Mouse (Mus musculus): ENCODE results near the gene Ppp2r5b.

DNA sequence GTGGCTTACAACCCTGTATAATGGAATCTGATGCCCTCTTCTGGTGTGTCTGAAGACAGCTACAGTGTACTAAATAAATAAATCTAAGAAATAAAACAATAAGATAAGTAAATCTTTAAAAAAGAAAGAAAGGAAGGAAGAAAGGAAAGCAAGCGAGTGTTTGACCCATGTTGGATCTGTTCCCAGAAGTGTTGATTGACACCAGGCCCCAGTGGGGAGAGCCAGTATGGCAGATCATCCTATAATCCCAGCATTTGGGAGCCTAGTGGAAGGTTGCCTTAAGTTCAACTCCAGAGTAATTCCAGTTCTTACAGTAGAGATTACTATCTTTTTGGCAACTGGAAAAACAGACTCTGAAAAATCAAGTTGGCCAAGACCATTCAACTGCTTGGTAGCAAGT is 10.1 kb upstream of the Ppp2r5b start:
- TF ChIP-seq CTCF (IDR thresholded peaks at IDR 0.05; ENCODE audit: extremely low read depth, insufficient read depth, low read length): no peak
- TF ChIP-seq POLR2A (IDR thresholded peaks at IDR 0.05; ENCODE audit: extremely low read depth, insufficient read depth, low read length): no peak

Measured in cortical plate, adult 2 months (tissue).